Mouse (Mus musculus): Measurements from ENCODE around the gene Slc41a3. TPM values are rescaled to one million over a fixed set of nuclear protein-coding genes. Genes with fewer than 3 reads are reported as not detected.
A peak's percentile ranks its signal among the peaks of the same experiment; 100 is the strongest.

The Slc41a3 gene
- total RNA-seq, 2 experiments from 2014 or later, result 38.5 to 40.4 TPM

GRCm38 (mm10) chr6:90597060-90597459 is 7.5 kb upstream of the Slc41a3 start:
- intact Hi-C loops (cut with DNase I), result no loop called here
- DNase-seq, result no peak

GRCm38 (mm10) chr6:90597592-90597991 is 6.9 kb upstream of the Slc41a3 start:
- DNase-seq, result peak; percentile 80 to 85
- intact Hi-C loops (cut with DNase I), result no loop called here

- peak in 1 of 2 experiments; percentile 18 for DNase-seq
- intact Hi-C loops (cut with DNase I), result no loop called here
Measured at GRCm38 (mm10) chr6:90598197-90598596, 6.3 kb upstream of the Slc41a3 start.

GRCm38 (mm10) chr6:90600351-90600750 is 4.2 kb upstream of the Slc41a3 start:
- intact Hi-C loops (cut with DNase I), result no loop called here
- DNase-seq, result no peak

- DNase-seq, result peak in 1 of 2 experiments; percentile 16
- intact Hi-C loops (cut with DNase I), result no loop called here
Measured at GRCm38 (mm10) chr6:90601736-90602135, 2.8 kb upstream of the Slc41a3 start.

- intact Hi-C loops (cut with DNase I), result no loop called here
- DNase-seq, result no peak
Measured at GRCm38 (mm10) chr6:90602304-90602703, 2.2 kb upstream of the Slc41a3 start.

GRCm38 (mm10) chr6:90603126-90603525 is 1.4 kb upstream of the Slc41a3 start:
- intact Hi-C loops (cut with DNase I), result no loop called here

GRCm38 (mm10) chr6:90604130-90604529 is 395 bp upstream of the Slc41a3 start:
- intact Hi-C loops (cut with DNase I), result no loop called here
- no peak for DNase-seq

More at GRCm38 (mm10) chr6:90603126-90603525, 1.4 kb upstream of the Slc41a3 start:
- DNase-seq, result peak in 1 of 2 experiments; percentile 27

- DNase-seq, result no peak
- intact Hi-C loops (cut with DNase I), result no loop called here
Measured at GRCm38 (mm10) chr6:90605298-90605665, 757 bp downstream of the Slc41a3 start.

- intact Hi-C loops (cut with DNase I), result loop anchor here (2.0 kb wide), 1 partner anchor 114 kb away; no protein-coding TSS in a partner anchor
- peak; percentile 75 to 79 for DNase-seq
Measured at GRCm38 (mm10) chr6:90606538-90606937, 2.0 kb downstream of the Slc41a3 start.

GRCm38 (mm10) chr6:90607196-90607595 is 2.7 kb downstream of the Slc41a3 start:
- intact Hi-C loops (cut with DNase I), result loop anchor here (2.0 kb wide), 1 partner anchor 114 kb away; no protein-coding TSS in a partner anchor
- DNase-seq, result peak; percentile 72 to 81

- peak; percentile 68 to 73 for DNase-seq
- intact Hi-C loops (cut with DNase I), result loop anchor here (1.0 kb wide), 2 partner anchors 45 to 120 kb away; no protein-coding TSS in a partner anchor
Measured at GRCm38 (mm10) chr6:90608186-90608585, 3.7 kb downstream of the Slc41a3 start.

- intact Hi-C loops (cut with DNase I), result no loop called here
- no peak for DNase-seq
Measured at GRCm38 (mm10) chr6:90610248-90610647, 5.7 kb downstream of the Slc41a3 start.

GRCm38 (mm10) chr6:90613277-90613676 is 8.8 kb downstream of the Slc41a3 start:
- intact Hi-C loops (cut with DNase I), result no loop called here
- no peak for DNase-seq

GRCm38 (mm10) chr6:90615362-90615761 is 10.8 kb downstream of the Slc41a3 start:
- DNase-seq, result peak; percentile 28 to 51

GRCm38 (mm10) chr6:90615991-90616390 is 11.5 kb downstream of the Slc41a3 start:
- DNase-seq, result peak; percentile 67 to 76
- intact Hi-C loops (cut with DNase I), result no loop called here

More at GRCm38 (mm10) chr6:90615362-90615761, 10.8 kb downstream of the Slc41a3 start:
- intact Hi-C loops (cut with DNase I), result no loop called here

GRCm38 (mm10) chr6:90616481-90616880 is 12.0 kb downstream of the Slc41a3 start:
- DNase-seq, result peak in 1 of 2 experiments; percentile 34
- intact Hi-C loops (cut with DNase I), result no loop called here

GRCm38 (mm10) chr6:90618274-90618673 is 13.7 kb downstream of the Slc41a3 start:
- intact Hi-C loops (cut with DNase I), result no loop called here
- no peak for DNase-seq

- peak; percentile 57 to 59 for DNase-seq
- intact Hi-C loops (cut with DNase I), result no loop called here
Measured at GRCm38 (mm10) chr6:90618821-90619636, 14.5 kb downstream of the Slc41a3 start.

GRCm38 (mm10) chr6:90619936-90620335 is 15.4 kb downstream of the Slc41a3 start:
- intact Hi-C loops (cut with DNase I), result no loop called here
- DNase-seq, result no peak

GRCm38 (mm10) chr6:90620791-90621583 is 16.5 kb downstream of the Slc41a3 start:
- peak in 1 of 2 experiments; percentile 52 for DNase-seq
- intact Hi-C loops (cut with DNase I), result no loop called here
